Mouse (Mus musculus): ENCODE measurements around the gene Krt82. TPM values are rescaled to one million over a fixed set of nuclear protein-coding genes. Genes with fewer than 3 reads are reported as not detected.

Gene Krt82
- not detected for total RNA-seq (2023)

DNA sequence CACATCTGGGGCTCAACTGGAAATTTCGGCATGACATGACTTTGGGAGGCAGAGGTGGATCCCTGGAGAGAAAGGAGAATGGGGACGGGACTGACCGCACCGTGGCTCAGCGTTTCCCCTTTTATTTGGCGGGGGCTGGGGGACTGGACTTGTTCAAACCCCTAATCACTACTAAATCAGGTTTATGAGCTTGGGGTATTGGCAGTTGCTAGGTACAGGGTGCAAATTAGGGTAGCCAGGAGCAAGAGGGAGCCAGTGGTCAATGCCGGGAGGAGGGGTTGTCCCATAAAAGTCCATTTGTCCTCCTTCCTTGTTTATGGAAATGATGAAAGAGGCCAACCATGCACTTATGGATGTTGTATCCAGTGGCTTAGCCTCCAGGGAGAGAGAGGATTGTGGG lies at the start of gene Krt82:
TSS of gene Krt82 (minus strand) at position 101 of the 400 bp plus-strand sequence.

DNA sequence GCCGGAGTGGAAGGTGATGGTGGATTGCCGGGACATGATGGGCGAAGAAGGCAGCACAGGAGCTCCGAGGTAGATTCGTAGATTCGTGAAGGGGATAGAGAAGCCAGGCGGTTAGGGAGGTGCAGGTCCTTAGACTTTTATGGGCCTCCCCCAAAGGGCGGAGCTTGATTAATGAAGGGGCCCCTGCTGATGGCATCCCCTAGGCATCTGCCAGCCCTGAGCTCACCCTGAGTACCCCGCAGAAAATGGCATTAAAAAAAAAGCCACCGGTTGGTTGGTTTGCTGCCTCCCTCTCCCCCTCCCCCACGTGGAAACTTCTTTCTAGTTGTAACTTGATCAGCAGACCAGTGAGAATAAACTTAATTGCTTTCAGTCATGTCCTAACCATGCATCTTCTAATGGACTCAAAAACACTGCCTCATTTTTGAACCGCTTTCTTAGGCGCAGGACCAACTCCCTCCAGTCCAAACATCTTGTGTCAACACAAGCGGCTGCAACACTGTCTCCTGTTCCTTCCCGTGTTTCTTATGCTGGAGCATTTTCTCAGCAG lies 23.4 kb upstream of the Krt82 start, which contains the start of gene Krt75:
TSS of gene Krt75 (minus strand) at position 109 of the 550 bp plus-strand sequence.

DNA sequence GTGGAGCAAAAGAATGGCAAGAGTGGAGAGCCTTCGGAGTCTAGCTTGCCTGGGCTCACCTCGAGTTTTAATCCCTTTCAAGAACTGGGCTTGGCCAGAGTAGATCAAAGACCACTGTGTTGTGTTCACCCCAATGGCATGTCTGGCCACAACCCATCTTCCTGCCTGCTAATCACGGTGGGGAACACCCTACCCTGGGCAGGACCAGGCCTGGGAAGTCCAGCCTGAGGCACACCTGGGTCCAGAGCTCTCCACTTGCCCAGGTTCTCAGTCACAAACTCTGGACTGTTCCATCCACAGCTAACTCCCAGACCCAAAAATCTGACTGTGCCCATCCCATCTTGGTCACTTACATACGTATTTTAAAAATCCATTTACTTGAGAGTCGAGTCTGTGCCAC lies 12.4 kb upstream of the Krt82 start, which contains the start of gene Krt90:
TSS of gene Krt90 (minus strand) at position 101 of the 400 bp plus-strand sequence.

DNA sequence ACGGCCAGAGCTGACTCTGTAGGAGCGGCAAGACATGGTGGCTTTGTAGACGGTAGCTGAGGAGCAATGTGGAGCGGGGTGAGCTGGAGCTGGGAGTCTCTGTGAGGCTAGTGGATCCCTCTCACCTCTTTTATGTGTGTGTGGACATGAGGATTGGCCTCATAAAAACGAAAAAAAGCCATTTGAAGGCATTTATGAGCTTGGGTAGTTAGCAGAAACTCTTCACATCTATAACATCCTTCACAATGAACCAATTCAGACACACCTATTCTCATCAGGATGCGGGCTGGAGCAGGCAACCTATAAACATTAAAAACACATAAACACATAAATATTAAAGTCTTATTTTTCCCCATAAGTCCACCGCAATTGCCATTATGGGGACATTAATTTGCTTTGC lies 17.7 kb downstream of the Krt82 start, which contains the start of gene Krt84:
TSS of gene Krt84 (minus strand) at position 101 of the 400 bp plus-strand sequence.

DNA sequence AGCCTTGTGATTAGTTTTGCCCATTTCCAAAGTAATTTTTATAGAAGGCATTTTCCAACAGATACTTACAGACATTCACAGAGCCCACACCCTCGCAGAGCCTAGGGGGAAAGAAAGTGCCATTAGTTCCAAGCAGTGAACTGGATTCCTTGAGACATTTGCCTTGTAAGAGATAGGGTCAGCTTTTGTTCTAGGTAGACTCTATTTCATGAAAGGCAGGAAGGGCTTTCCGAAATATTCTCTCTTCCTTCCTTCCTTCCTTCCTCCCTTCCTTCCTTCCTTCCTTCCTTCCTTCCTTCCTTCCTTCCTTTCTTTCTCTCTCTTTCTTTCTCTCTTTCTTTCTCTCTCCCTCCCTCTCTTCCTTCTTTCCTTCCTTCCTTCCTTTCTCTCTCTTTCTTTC lies 33.3 kb downstream of the Krt82 start, which contains the start of gene Gm49425:
TSS of gene Gm49425 (minus strand) at position 101 of the 400 bp plus-strand sequence.

DNA sequence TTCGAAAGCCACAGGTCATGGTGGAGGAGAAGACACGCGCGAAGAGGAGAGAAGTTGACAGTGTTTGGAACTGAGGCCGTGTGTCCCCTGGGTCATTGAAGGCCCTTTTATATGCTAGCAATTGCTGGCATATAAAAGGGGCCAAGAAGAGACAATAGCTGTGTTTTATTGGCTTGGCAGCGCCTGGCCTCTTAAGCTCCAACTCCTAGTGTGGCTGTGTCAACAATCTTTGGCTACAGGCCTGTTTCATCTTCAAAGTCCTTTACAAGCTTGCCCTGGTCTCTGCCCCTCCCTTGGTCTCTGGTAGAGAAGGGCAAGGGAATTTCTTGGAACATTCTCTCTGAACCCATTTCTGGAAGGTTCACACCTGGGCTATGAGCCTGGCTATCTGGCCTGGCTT lies 59.0 kb downstream of the Krt82 start, which contains the start of gene Krt83:
TSS of gene Krt83 (minus strand) at position 82 of the 400 bp plus-strand sequence.

Other genes starting within 250 kb of the Krt82 start
- 100 to 1,000 TPM; 169 to 182 TPM for gene Krt80, start 180.5 kb downstream of the Krt82 start, total RNA-seq (2023)
- 1 to 10 TPM; 6.9 to 7.7 TPM for gene Krt7, start 139.6 kb downstream of the Krt82 start, total RNA-seq (2023)
- not detected for gene Krt87, start 111.9 kb downstream of the Krt82 start, total RNA-seq (2023)
- gene Krt88, start 102.9 kb downstream of the Krt82 start, total RNA-seq (2023) = not detected
- gene Krt81, start 86.9 kb downstream of the Krt82 start, total RNA-seq (2023) = not detected
- gene Krt86, start 77.2 kb downstream of the Krt82 start, total RNA-seq (2023) = under 1 TPM; 0.27 to 0.73 TPM
- not detected for gene Krt83, start 59.2 kb downstream of the Krt82 start, total RNA-seq (2023)
- gene Gm49425, start 33.4 kb downstream of the Krt82 start, total RNA-seq (2023) = not detected
- gene Krt84, start 17.8 kb downstream of the Krt82 start, total RNA-seq (2023) = not detected
- not detected for gene Krt90, start 12.3 kb upstream of the Krt82 start, total RNA-seq (2023)
- gene Krt75, start 23.2 kb upstream of the Krt82 start, total RNA-seq (2023) = not detected
- not detected for gene Gm5414, start 77.5 kb upstream of the Krt82 start, total RNA-seq (2023)
- not detected for gene Gm5478, start 96.7 kb upstream of the Krt82 start, total RNA-seq (2023)
- not detected for gene Krt6b, start 129.6 kb upstream of the Krt82 start, total RNA-seq (2023)
- not detected for gene Krt6a, start 143.6 kb upstream of the Krt82 start, total RNA-seq (2023)
- gene Krt5, start 162.2 kb upstream of the Krt82 start, total RNA-seq (2023) = not detected
- gene Krt71, start 192.4 kb upstream of the Krt82 start, total RNA-seq (2023) = not detected
- not detected for gene Krt72, start 235.8 kb upstream of the Krt82 start, total RNA-seq (2023)